Mouse (Mus musculus) intestine, embryonic 15.5 days (tissue): Measurements from ENCODE around the gene Dcaf15. TPM values are rescaled to one million over a fixed set of nuclear protein-coding genes. Genes with fewer than 3 reads are reported as not detected.

Experiments
- ATAC-seq: fragments of 200-750 bp; cut with Nextera tagmentation; 2 replicates; pipeline ENCODE4 v1.8.0; 2017; ENCODE audit warnings: moderate TSS enrichment, moderate library complexity
- H3K27ac ChIP-seq: fragments of 300-500 bp; sonication (generic); 2 replicates; pipeline ENCODE4 v1.5.1; 2015; ENCODE audit warnings: mild to moderate bottlenecking, inconsistent platforms
- H3K27me3 ChIP-seq: fragments of 300-500 bp; sonication (generic); replicated peaks from 2 replicates; pipeline ENCODE4 v1.6.1; 2015; ENCODE audit warnings: inconsistent platforms
- H3K36me3 ChIP-seq: fragments of 300-500 bp; sonication (generic); 2 replicates; pipeline ENCODE4 v1.6.1; 2015; ENCODE audit warnings: inconsistent platforms
- H3K4me1 ChIP-seq: fragments of 300-500 bp; sonication (generic); replicated peaks from 2 replicates; pipeline ENCODE4 v1.6.1; 2015; ENCODE audit warnings: inconsistent platforms
- H3K4me2 ChIP-seq: fragments of 300-500 bp; sonication (generic); replicated peaks from 2 replicates; pipeline ENCODE4 v1.6.1; 2015; ENCODE audit warnings: mild to moderate bottlenecking, inconsistent platforms
- H3K4me3 ChIP-seq: fragments of 300-500 bp; sonication (generic); replicated peaks from 2 replicates; pipeline ENCODE4 v1.5.1; 2015; ENCODE audit warnings: inconsistent platforms
- H3K9ac ChIP-seq: fragments of 300-500 bp; sonication (generic); 2 replicates; pipeline ENCODE4 v1.6.1; 2015; ENCODE audit warnings: inconsistent platforms
- H3K9me3 ChIP-seq: fragments of 300-500 bp; sonication (generic); 2 replicates; pipeline ENCODE4 v1.6.1; 2016; ENCODE audit warnings: inconsistent platforms
- WGBS: fragments of 180-500 bp; shearing (Covaris S2); methylation state at CpG from one replicate; pipeline ENCODE4 v1.1.7; 2015; 5-methylcytosine and 5-hydroxymethylcytosine counted together
- microRNA counts: library from miRNA; unstranded; fragments of <30 nt; microRNA quantifications from one replicate; lab custom pipeline; 2016
- polyA plus RNA-seq: library from polyadenylated mRNA; unstranded; fragments of >200 nt; fragmentation: Nextera tagmentation; extraction: Ambion mirVana; gene quantifications from 2 replicates; pipeline ENCODE4 v1.2.1, GENCODE M21; 2015

The Dcaf15 gene
- polyA plus RNA-seq, 1 experiment from 2014 or later: 8.4 TPM

DNA sequence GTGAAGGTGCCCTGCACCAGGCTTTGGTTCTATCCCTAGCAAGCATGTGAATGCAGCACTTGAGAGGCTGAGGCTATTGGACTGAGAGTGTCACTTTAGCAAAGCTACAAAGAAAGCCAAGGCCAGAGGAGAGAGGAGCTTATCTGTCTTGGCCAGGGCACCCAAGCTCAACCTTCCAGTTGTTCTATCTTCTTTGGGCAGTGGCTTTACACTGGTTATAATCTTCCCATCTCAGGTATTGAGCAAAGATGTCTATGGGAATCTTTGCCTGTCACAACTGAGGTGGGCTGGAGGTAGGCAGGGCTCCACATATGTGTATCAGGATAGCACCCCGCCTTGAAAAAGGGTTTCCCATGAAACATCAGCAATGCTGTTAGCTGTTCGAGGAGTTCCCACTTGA lies 44.3 kb downstream of the Dcaf15 start:
- 87% methylated on average over 2 of the region's 2 CpGs for WGBS
- no peaks in the 10 kb centered on the region for H3K36me3 ChIP-seq
- no peak overlapping the region for H3K4me2 ChIP-seq
- no peak overlapping the region for H3K27ac ChIP-seq
- no peak overlapping the region for H3K4me3 ChIP-seq
- no peaks in the 10 kb centered on the region for H3K27me3 ChIP-seq
- no peak for ATAC-seq
- no peak overlapping the region for H3K9ac ChIP-seq
- H3K9me3 ChIP-seq: no peaks in the 10 kb centered on the region
- H3K4me1 ChIP-seq: 0 out of 2 replicates have a peak, but pooled peaks cover 3% of the 10 kb centered on the region

GRCm38 (mm10) chr8:84059226-84059625 lies 45.3 kb downstream of the Dcaf15 start:
- Histone ChIP-seq H3K36me3 (no peaks in the 10 kb centered on the region), H3K4me3 (no peak overlapping the region), H3K4me2 (no peak overlapping the region), H3K27me3 (no peaks in the 10 kb centered on the region), H3K9ac (no peak overlapping the region), H3K27ac (no peak overlapping the region), H3K9me3 (no peaks in the 10 kb centered on the region), H3K4me1 (0 out of 2 replicates have a peak, but pooled peaks cover 3% of the 10 kb centered on the region)
- no peak for ATAC-seq
- 93% methylated on average over 2 of the region's 2 CpGs for WGBS

DNA sequence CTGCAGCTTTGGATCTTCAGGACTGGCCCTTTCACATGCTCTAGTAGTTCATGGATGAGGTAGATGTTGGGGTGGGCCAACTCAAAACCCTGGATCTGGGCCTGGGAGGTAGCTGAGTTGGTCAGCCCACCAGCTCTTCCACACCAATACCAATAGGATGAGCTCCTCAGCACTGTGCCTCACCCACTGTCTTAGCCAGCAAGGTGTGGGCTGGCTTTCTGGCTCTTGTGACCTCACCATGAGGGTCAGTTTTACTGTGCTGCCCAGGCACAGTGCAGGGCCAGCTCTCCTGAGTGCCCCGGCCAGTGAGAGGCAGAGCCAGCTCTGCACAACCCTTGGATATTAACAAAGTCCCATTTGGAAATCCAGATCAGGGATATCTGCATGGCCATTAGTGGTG lies 46.7 kb downstream of the Dcaf15 start:
- H3K9ac ChIP-seq: no peak overlapping the region
- WGBS: 83% methylated on average over 1 of the region's 1 CpGs
- no peak overlapping the region for H3K27ac ChIP-seq
- H3K27me3 ChIP-seq: no peaks in the 10 kb centered on the region
- no peak overlapping the region for H3K4me2 ChIP-seq
- H3K36me3 ChIP-seq: no peaks in the 10 kb centered on the region
- no peaks in the 10 kb centered on the region for H3K9me3 ChIP-seq
- H3K4me1 ChIP-seq: no peaks in the 10 kb centered on the region
- no peak for ATAC-seq
- no peak overlapping the region for H3K4me3 ChIP-seq

DNA sequence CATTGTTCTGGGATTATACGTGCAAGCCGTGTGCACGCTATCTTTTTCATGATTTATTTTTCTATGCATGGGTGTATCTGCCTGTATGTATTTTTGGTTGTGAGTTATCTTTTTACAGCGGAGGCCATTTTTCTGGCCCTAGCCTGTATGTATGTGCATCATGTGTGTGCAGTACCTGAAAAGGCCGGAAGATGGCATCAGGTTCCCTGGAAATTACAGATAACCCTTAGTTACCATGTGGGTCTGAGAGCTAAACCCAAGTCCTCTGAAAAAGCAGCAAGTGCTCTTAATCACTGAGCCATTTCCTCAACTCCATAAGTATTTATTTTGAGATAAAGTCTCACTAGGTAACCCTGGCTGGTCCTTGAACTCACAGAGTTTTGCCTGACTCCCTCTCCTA lies 51.3 kb downstream of the Dcaf15 start:
- H3K9ac ChIP-seq: no peak overlapping the region
- 96% methylated on average over 5 of the region's 5 CpGs for WGBS
- H3K4me3 ChIP-seq: no peak overlapping the region
- H3K4me2 ChIP-seq: no peak overlapping the region
- no peaks in the 10 kb centered on the region for H3K4me1 ChIP-seq
- no peaks in the 10 kb centered on the region for H3K36me3 ChIP-seq
- no peaks in the 10 kb centered on the region for H3K9me3 ChIP-seq
- no peak for ATAC-seq
- no peaks in the 10 kb centered on the region for H3K27me3 ChIP-seq
- no peak overlapping the region for H3K27ac ChIP-seq

DNA sequence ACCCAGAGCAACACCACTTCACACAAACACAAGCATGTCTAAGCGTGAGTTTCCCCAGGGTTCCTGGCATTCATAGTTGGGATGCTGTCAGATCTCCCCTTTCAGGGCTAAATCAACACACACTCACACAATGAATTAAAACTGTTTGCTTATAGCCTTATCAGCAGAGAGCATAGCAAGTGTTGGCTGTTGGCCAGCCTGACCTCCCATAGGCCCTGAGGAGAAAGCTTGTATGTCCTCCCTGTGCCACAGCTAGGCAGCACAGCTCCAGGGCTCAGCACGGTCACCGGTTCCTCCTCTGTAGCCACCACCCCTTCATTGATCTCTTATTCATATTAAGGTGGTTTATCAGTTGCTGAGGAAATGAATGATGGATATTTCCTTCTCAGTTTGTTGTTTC lies 51.8 kb downstream of the Dcaf15 start:
- Histone ChIP-seq H3K4me1 (no peaks in the 10 kb centered on the region), H3K27ac (no peak overlapping the region), H3K4me3 (no peak overlapping the region), H3K4me2 (no peak overlapping the region), H3K9me3 (no peaks in the 10 kb centered on the region), H3K27me3 (no peaks in the 10 kb centered on the region), H3K9ac (no peak overlapping the region), H3K36me3 (no peaks in the 10 kb centered on the region)
- WGBS: 58% methylated on average over 3 of the region's 3 CpGs
- ATAC-seq: 0 out of 2 replicates have a peak, but pooled peaks have one; percentile 70

DNA sequence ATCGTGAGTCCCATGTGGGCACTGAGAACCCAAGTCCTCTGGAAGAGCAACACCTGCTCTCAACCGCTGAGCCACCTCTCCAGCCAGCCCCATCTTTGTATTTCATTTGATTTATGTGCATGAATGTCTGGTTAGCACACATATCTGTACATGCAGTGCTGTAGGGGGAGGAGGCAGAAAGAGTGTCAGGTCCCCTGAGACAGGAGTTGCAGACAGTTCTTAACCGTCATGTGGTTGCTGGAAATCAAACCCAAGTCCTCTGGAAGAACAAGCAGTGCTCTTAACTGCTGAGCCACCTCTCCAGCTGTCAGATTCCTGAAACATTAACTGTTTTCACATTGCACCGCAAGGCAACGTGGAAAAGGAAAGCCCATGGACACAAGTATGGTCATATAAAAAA lies 56.4 kb downstream of the Dcaf15 start:
- peaks cover 23% of the 10 kb centered on the region for H3K27me3 ChIP-seq
- H3K9ac ChIP-seq: no peak overlapping the region
- WGBS: 68% methylated on average over 5 of the region's 5 CpGs
- H3K4me3 ChIP-seq: no peak overlapping the region
- no peak overlapping the region for H3K4me2 ChIP-seq
- 0 out of 2 replicates have a peak, but pooled peaks cover 4% of the 10 kb centered on the region for H3K4me1 ChIP-seq
- no peak for ATAC-seq
- H3K27ac ChIP-seq: no peak overlapping the region
- H3K36me3 ChIP-seq: no peaks in the 10 kb centered on the region
- H3K9me3 ChIP-seq: no peaks in the 10 kb centered on the region

MicroRNAs within 50 kb of the gene (microRNA counts, 519-probe panel; counts per million panel counts)
- microRNA mmu-miR-709 (lab: Ali Mortazavi, UCI): 2,359 counts per million, percentile 62 among the panel's probes with 10 or more counts

Other genes starting within 250 kb of the Dcaf15 start
- 11.0 and 13.4 TPM in 2 replicates for gene Adgrl1, start 204.7 kb downstream of the Dcaf15 start, polyA plus RNA-seq
- 0.44 and 0.47 TPM in 2 replicates for gene Gm10644, start 149.6 kb downstream of the Dcaf15 start, polyA plus RNA-seq
- 57.8 and 60.9 TPM in 2 replicates for gene Asf1b, start 149.3 kb downstream of the Dcaf15 start, polyA plus RNA-seq
- 115 and 121 TPM in 2 replicates for gene Prkaca, start 131.8 kb downstream of the Dcaf15 start, polyA plus RNA-seq
- gene Samd1, start 107.1 kb downstream of the Dcaf15 start, polyA plus RNA-seq: 8.4 and 8.7 TPM in 2 replicates
- 0.86 and 0.87 TPM in 2 replicates for gene 1700067K01Rik, start 103.3 kb downstream of the Dcaf15 start, polyA plus RNA-seq
- 1.5 and 1.6 TPM in 2 replicates for gene 2210011C24Rik, start 92.6 kb downstream of the Dcaf15 start, polyA plus RNA-seq
- gene Palm3, start 83.3 kb downstream of the Dcaf15 start, polyA plus RNA-seq: 8.9 and 9.4 TPM in 2 replicates
- 1.3 and 1.5 TPM in 2 replicates for gene Il27ra, start 62.2 kb downstream of the Dcaf15 start, polyA plus RNA-seq
- gene Rln3, start 59.8 kb downstream of the Dcaf15 start, polyA plus RNA-seq: 0.28 and 0.31 TPM in 2 replicates
- 0.92 and 1.3 TPM in 2 replicates for gene Gm10643, start 39.6 kb downstream of the Dcaf15 start, polyA plus RNA-seq
- gene Rfx1, start 37.9 kb downstream of the Dcaf15 start, polyA plus RNA-seq: 7.3 and 7.9 TPM in 2 replicates
- gene Podnl1, start 21.2 kb upstream of the Dcaf15 start, polyA plus RNA-seq: 0.33 and 0.62 TPM in 2 replicates
- gene Cc2d1a, start 43.2 kb upstream of the Dcaf15 start, polyA plus RNA-seq: 20.7 and 21.7 TPM in 2 replicates
- gene 4930432K21Rik, start 43.3 kb upstream of the Dcaf15 start, polyA plus RNA-seq: 0.65 and 0.93 TPM in 2 replicates
- 2.5 and 2.9 TPM in 2 replicates for gene Nanos3, start 80.4 kb upstream of the Dcaf15 start, polyA plus RNA-seq
- 9.0 TPM in 2 replicates for gene Zswim4, start 132.3 kb upstream of the Dcaf15 start, polyA plus RNA-seq
- 292 and 312 TPM in 2 replicates for gene D8Ertd738e, start 145.0 kb upstream of the Dcaf15 start, polyA plus RNA-seq
- gene Mri1, start 152.6 kb upstream of the Dcaf15 start, polyA plus RNA-seq: 72.4 and 77.5 TPM in 2 replicates
- 14.3 and 16.8 TPM in 2 replicates for gene Ccdc130, start 165.6 kb upstream of the Dcaf15 start, polyA plus RNA-seq